Mouse (Mus musculus): ENCODE data around the gene Prmt2. TPM values are rescaled to one million over a fixed set of nuclear protein-coding genes. Genes with fewer than 3 reads are reported as not detected.

Gene Prmt2
- 53.6 and 61.8 TPM in 2 replicates for polyA plus RNA-seq (2014; fragmentation: Nextera tagmentation; extraction: Ambion mirVana)

DNA sequence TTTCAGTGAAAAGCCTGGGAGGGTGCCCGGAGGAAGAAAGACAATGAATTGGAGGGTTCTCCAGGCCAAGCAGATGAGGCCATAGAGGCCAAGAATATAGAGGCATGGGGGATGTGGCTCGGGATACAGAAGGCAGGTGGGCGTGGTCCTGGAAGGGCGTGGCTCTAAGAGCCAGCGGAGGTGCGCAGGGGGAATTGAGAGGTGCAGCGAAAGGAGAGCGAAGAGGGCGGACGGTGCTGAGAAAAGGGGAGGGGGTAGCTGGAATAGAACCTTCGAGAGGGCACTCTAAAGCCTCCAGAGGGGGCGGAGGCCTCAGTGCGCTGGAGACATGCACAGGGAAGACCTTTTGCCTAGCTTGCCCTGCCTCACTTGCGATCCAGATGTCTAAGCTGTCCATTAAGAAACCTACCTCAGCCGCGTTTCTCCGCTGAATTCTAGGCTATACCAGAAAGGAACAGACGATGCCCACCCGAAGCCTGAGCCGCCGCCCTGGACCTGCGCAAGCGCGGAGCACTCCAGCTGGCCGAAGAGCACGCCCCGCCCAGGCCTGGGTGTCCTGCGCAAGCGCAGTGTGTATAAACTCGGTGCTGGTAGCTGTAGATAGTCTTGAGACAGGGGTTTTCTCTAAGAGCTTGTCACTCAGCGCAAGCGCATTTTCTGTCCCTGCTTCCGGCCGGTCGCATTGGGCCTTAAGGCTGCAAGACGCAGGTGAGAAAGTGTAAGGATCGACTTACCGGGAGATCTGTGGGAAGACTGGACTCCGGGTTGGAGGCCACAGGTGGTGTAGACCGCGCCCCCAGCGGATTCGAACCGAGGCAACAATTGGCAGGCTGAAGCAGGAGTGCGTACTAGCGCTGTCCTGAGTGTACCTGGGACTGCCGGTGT lies at the start of gene Prmt2:
Gene Prmt2 (minus strand): TSS at position 525 of the 885 bp plus-strand sequence.
- H3K9ac ChIP-seq (ENCODE audit: low read length) = peak within 1 kb of the TSS; percentile 59
- H3K36me3 ChIP-seq (ENCODE audit: control insufficient read depth, insufficient read depth, low read length) = peaks cover 6% of the 10 kb centered on the region; the same call in 1 of the 2 replicates
- peak within 1 kb of the TSS; percentile 78 for H3K4me3 ChIP-seq (ENCODE audit: low read depth, low read length)
- WGBS = 2% methylated on average over 47 of the region's 47 CpGs
- H3K27ac ChIP-seq (ENCODE audit: low read depth) = peak within 1 kb of the TSS; percentile 74; the same call in 1 of the 2 replicates
- no peaks in the 10 kb centered on the region for H3K4me1 ChIP-seq (replicated peaks; ENCODE audit: control insufficient read depth, insufficient read depth, low read length)
- H3K27me3 ChIP-seq (replicated peaks; ENCODE audit: control insufficient read depth, insufficient read depth, low read length) = no peaks in the 10 kb centered on the region
- DNase-seq (ENCODE audit: low spot score) (peak; percentile 93), ATAC-seq (replicated peaks; ENCODE audit: low FRiP score, low TSS enrichment, low read depth) (peak; percentile 96)
- H3K4me2 ChIP-seq (ENCODE audit: low read length) = peak within 1 kb of the TSS; percentile 73
- no peaks in the 10 kb centered on the region for H3K9me3 ChIP-seq (ENCODE audit: control insufficient read depth, low read length)

DNA sequence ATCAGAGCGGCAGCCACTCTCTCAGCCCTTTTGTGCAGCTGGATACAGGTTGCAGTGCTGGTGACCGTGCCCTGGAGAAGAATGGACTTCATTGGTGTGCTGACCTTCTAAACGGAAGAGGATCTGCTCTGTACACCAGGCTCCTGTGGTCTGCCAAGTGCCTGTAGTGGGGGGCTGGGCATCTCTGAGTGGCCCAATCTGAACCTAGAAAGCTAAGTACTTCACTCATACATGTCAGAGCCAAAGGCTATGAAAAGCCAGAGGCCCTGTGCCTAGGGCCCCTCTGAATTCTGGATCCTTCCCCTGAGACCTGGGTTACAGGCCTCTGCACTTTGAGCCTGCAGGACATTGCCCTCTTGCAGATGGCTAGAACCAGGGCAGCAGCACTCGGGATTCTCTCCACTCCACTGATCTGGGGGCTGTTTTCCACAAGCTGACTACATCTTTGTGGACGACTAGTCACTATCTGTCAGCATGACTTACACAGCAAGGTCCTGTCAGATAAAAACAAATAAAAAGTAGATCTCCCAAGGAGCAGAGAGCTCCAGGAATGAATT lies 41.0 kb upstream of the Prmt2 start:
- Histone ChIP-seq H3K36me3 (ENCODE audit: control insufficient read depth, insufficient read depth, low read length) (peaks cover 91% of the 10 kb centered on the region), H3K4me3 (ENCODE audit: low read depth, low read length) (no peak overlapping the region), H3K27ac (ENCODE audit: low read depth) (no peak overlapping the region), H3K9ac (ENCODE audit: low read length) (no peak overlapping the region), H3K9me3 (ENCODE audit: control insufficient read depth, low read length) (no peaks in the 10 kb centered on the region), H3K27me3 (replicated peaks; ENCODE audit: control insufficient read depth, insufficient read depth, low read length) (no peaks in the 10 kb centered on the region), H3K4me1 (replicated peaks; ENCODE audit: control insufficient read depth, insufficient read depth, low read length) (no peaks in the 10 kb centered on the region), H3K4me2 (ENCODE audit: low read length) (no peak overlapping the region)
- no peak for ATAC-seq (replicated peaks; ENCODE audit: low FRiP score, low TSS enrichment, low read depth)
- no peak for DNase-seq (ENCODE audit: low spot score)
- WGBS = 68% methylated on average over 5 of the region's 5 CpGs

DNA sequence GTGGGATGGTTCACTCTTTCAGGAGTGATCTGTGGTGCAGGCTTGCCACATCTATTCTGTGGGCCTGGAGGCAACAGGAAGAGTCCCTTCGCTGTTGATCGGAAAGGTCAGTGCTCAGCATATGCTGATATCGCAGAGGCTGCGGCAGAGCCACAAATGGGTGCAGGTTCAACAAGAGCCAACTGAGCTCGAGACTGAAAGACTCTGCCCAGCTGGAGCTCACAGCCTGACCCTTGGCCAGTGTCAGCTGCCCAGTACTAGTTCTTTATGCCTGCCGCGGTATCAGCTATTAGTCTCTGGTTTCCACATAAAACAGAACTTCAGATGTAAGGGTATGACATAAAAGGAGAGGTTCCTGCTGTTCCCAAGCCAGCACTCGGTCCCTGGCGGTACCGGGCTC lies 37.6 kb upstream of the Prmt2 start:
- Histone ChIP-seq H3K9me3 (ENCODE audit: control insufficient read depth, low read length) (no peaks in the 10 kb centered on the region), H3K27me3 (replicated peaks; ENCODE audit: control insufficient read depth, insufficient read depth, low read length) (no peaks in the 10 kb centered on the region), H3K4me1 (replicated peaks; ENCODE audit: control insufficient read depth, insufficient read depth, low read length) (no peaks in the 10 kb centered on the region), H3K4me3 (ENCODE audit: low read depth, low read length) (no peak overlapping the region), H3K9ac (ENCODE audit: low read length) (no peak overlapping the region), H3K36me3 (ENCODE audit: control insufficient read depth, insufficient read depth, low read length) (peaks cover 82% of the 10 kb centered on the region), H3K27ac (ENCODE audit: low read depth) (no peak overlapping the region), H3K4me2 (ENCODE audit: low read length) (no peak overlapping the region)
- WGBS = 78% methylated on average over 10 of the region's 10 CpGs
- no peak for DNase-seq (ENCODE audit: low spot score)
- ATAC-seq (replicated peaks; ENCODE audit: low FRiP score, low TSS enrichment, low read depth) = no peak

DNA sequence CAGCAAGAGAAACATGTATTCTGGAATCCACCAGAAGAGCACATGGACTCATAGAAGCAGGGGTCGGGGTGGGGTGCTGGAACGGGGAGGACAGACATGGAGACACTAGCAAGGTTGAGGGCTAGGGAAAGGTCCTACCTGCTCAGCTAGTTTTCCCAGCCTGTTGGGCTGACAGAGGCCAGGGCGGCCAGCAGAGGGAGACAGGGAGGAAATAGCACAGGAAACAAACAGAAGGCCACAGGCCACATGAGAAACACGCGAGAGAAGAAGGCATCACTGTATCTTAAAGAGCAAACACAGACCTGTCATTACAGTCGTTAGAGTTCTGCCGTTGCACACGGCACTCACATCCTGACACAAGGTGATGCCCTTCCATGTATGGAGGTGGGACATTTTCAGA lies 33.6 kb upstream of the Prmt2 start:
- Histone ChIP-seq H3K4me2 (ENCODE audit: low read length) (no peak overlapping the region), H3K27me3 (replicated peaks; ENCODE audit: control insufficient read depth, insufficient read depth, low read length) (no peaks in the 10 kb centered on the region), H3K36me3 (ENCODE audit: control insufficient read depth, insufficient read depth, low read length) (peaks cover 84% of the 10 kb centered on the region), H3K9me3 (ENCODE audit: control insufficient read depth, low read length) (no peaks in the 10 kb centered on the region), H3K4me1 (replicated peaks; ENCODE audit: control insufficient read depth, insufficient read depth, low read length) (no peaks in the 10 kb centered on the region), H3K9ac (ENCODE audit: low read length) (no peak overlapping the region), H3K4me3 (ENCODE audit: low read depth, low read length) (no peak overlapping the region), H3K27ac (ENCODE audit: low read depth) (no peak overlapping the region)
- WGBS = 40% methylated on average over 8 of the region's 8 CpGs
- no peak for ATAC-seq (replicated peaks; ENCODE audit: low FRiP score, low TSS enrichment, low read depth)
- peak; percentile 71 for DNase-seq (ENCODE audit: low spot score)

DNA sequence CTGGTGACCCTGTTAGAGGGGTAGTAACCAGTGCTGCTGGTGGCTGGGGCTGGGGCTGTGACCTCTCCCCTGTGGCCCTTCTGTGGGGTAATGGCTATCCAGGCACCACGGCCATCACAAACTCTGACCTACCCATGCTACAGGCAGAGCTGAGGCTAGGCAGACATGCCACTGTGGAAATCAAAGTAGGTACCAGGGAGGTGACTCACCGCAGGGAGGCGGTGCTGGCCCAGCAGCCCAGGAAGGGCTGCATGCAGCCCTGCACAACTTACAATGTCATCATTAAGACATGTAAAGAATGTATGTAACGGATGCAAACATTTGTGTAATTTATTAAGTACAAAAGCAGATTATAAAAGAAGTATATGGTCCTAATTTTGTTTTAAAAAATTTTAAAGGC lies 24.8 kb upstream of the Prmt2 start:
- DNase-seq (ENCODE audit: low spot score) = no peak
- Histone ChIP-seq H3K9me3 (ENCODE audit: control insufficient read depth, low read length) (no peaks in the 10 kb centered on the region), H3K9ac (ENCODE audit: low read length) (no peak overlapping the region), H3K4me2 (ENCODE audit: low read length) (no peak overlapping the region), H3K4me1 (replicated peaks; ENCODE audit: control insufficient read depth, insufficient read depth, low read length) (no peaks in the 10 kb centered on the region), H3K27ac (ENCODE audit: low read depth) (no peak overlapping the region), H3K27me3 (replicated peaks; ENCODE audit: control insufficient read depth, insufficient read depth, low read length) (no peaks in the 10 kb centered on the region), H3K36me3 (ENCODE audit: control insufficient read depth, insufficient read depth, low read length) (peaks cover 28% of the 10 kb centered on the region), H3K4me3 (ENCODE audit: low read depth, low read length) (no peak overlapping the region)
- 72% methylated on average over 4 of the region's 4 CpGs for WGBS
- ATAC-seq (replicated peaks; ENCODE audit: low FRiP score, low TSS enrichment, low read depth) = no peak

DNA sequence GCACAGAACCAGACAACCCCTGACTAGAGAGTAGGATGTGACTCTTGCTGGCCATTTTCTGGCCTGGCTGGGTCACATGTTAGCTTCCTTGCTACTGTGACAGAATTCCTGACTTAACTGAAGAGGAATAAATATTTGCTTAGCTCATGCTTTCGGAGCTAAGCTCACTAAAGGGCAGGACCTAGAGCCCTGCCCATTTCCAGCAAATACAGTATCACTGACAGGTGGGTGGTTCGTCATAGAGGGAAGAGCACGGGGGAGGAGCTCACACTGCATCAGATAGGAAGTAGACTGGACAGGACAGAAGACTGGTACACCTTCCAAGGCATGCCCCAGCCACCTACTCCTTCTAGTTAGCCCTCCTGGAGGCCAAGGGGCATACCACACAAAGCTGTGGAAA lies 23.8 kb upstream of the Prmt2 start:
- Histone ChIP-seq H3K4me1 (replicated peaks; ENCODE audit: control insufficient read depth, insufficient read depth, low read length) (no peaks in the 10 kb centered on the region), H3K4me3 (ENCODE audit: low read depth, low read length) (no peak overlapping the region), H3K9me3 (ENCODE audit: control insufficient read depth, low read length) (no peaks in the 10 kb centered on the region), H3K4me2 (ENCODE audit: low read length) (no peak overlapping the region), H3K36me3 (ENCODE audit: control insufficient read depth, insufficient read depth, low read length) (peaks cover 20% of the 10 kb centered on the region), H3K9ac (ENCODE audit: low read length) (no peak overlapping the region), H3K27ac (ENCODE audit: low read depth) (no peak overlapping the region), H3K27me3 (replicated peaks; ENCODE audit: control insufficient read depth, insufficient read depth, low read length) (no peaks in the 10 kb centered on the region)
- DNase-seq (ENCODE audit: low spot score) = no peak
- peak; percentile 66 for ATAC-seq (replicated peaks; ENCODE audit: low FRiP score, low TSS enrichment, low read depth)
- 49% methylated on average over 3 of the region's 3 CpGs for WGBS

DNA sequence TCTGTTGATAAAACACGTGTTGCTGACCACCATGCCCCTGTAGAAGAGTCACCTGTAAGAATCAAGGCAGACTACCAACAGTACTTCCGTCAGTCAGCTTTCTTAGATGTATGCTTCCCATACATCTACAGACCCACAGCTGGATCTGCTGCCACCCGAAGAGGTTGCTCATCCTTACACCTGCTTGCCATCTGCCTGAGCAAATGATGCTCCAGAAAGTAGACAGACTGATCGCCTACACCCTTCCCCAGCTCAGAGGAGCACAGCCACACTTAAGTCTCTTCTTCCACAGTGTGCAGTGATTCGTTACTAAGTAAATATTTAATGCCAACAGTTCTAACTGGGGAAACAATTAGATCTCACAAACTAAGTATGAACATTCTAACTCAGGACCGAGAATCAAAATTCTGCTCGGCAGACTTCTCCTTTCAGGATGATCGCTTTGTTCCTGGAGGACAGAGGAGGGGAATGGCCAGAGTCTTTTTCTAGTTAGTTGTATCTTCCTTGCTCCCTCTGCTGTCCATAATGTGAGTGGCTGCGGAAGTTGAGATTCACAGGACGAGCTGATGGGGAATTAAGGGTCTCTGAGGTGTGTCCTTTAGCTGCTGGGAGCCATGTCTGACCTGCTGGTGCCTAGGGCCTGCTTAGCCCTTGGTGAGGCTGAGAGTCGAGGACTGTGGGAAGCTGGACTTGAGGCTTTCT lies 22.8 kb upstream of the Prmt2 start:
- H3K27me3 ChIP-seq (replicated peaks; ENCODE audit: control insufficient read depth, insufficient read depth, low read length) = no peaks in the 10 kb centered on the region
- no peak for ATAC-seq (replicated peaks; ENCODE audit: low FRiP score, low TSS enrichment, low read depth)
- no peak overlapping the region for H3K9ac ChIP-seq (ENCODE audit: low read length)
- H3K9me3 ChIP-seq (ENCODE audit: control insufficient read depth, low read length) = no peaks in the 10 kb centered on the region
- no peak overlapping the region for H3K27ac ChIP-seq (ENCODE audit: low read depth)
- 50% methylated on average over 11 of the region's 11 CpGs for WGBS
- no peak overlapping the region for H3K4me2 ChIP-seq (ENCODE audit: low read length)
- no peaks in the 10 kb centered on the region for H3K4me1 ChIP-seq (replicated peaks; ENCODE audit: control insufficient read depth, insufficient read depth, low read length)
- H3K4me3 ChIP-seq (ENCODE audit: low read depth, low read length) = no peak overlapping the region
- DNase-seq (ENCODE audit: low spot score) = no peak
- peaks cover 11% of the 10 kb centered on the region for H3K36me3 ChIP-seq (ENCODE audit: control insufficient read depth, insufficient read depth, low read length)

DNA sequence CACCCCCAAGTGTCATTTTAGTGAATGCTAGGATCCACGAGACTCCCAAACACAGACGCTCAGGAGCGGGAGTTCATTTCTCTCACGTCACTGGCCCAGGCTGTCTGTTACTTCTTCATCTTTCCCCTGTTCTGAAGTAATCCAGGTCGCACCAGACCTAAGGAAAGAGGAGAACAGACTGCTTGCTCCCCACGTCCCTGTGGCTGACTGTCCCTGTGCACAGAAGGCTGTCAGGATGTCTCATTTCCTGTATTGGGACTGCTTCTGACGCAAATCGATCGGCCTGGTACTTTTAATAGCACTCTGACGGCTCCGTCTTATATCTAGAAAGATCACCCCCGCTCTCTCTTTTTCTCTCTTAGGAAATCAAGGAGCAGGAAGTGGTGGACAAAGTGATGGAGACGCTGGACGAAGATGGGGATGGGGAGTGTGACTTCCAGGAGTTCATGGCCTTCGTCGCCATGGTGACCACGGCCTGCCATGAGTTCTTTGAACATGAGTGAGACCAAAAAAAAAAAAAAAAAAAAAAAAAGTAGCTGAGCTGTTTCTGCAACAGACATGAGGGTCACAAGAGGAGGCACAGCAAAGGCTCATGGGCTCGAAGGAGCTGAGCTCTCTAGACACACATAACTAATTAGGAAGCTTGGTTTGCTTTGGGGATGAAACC lies 22.0 kb upstream of the Prmt2 start:
- Histone ChIP-seq H3K36me3 (ENCODE audit: control insufficient read depth, insufficient read depth, low read length) (peaks cover 5% of the 10 kb centered on the region), H3K9me3 (ENCODE audit: control insufficient read depth, low read length) (no peaks in the 10 kb centered on the region), H3K9ac (ENCODE audit: low read length) (no peak overlapping the region), H3K27ac (ENCODE audit: low read depth) (no peak overlapping the region), H3K4me2 (ENCODE audit: low read length) (no peak overlapping the region), H3K27me3 (replicated peaks; ENCODE audit: control insufficient read depth, insufficient read depth, low read length) (no peaks in the 10 kb centered on the region), H3K4me3 (ENCODE audit: low read depth, low read length) (no peak overlapping the region), H3K4me1 (replicated peaks; ENCODE audit: control insufficient read depth, insufficient read depth, low read length) (no peaks in the 10 kb centered on the region)
- no peak for ATAC-seq (replicated peaks; ENCODE audit: low FRiP score, low TSS enrichment, low read depth)
- WGBS = 67% methylated on average over 18 of the region's 18 CpGs
- DNase-seq (ENCODE audit: low spot score) = no peak

Measured in intestine, embryonic 14.5 days (tissue).